Mouse (Mus musculus) heart, adult 2 months (tissue): Measurements from ENCODE around the gene Rmdn2. TPM values are rescaled to one million over a fixed set of nuclear protein-coding genes. Genes with fewer than 3 reads are reported as not detected.
A peak's percentile ranks its signal among the peaks of the same experiment; 100 is the strongest.

Experiments
- DNase-seq, 2 experiments: peaks; one replicate each; pipeline ENCODE4 v3.0.0; 2021
- H3K27ac ChIP-seq: fragments of 200-600 bp; 2 replicates; pipeline ENCODE4 v1.8.1; 2022
- H3K27me3 ChIP-seq: fragments of 200-500 bp; 2 replicates; pipeline ENCODE4 v1.6.1; 2012; ENCODE audit warnings: mild to moderate bottlenecking, low read length, inconsistent platforms, mixed read lengths; ENCODE audit not compliant: control insufficient read depth, insufficient read depth
- H3K36me3 ChIP-seq: fragments of 200-500 bp; 2 replicates; pipeline ENCODE4 v1.6.1; 2012; ENCODE audit warnings: low read length, inconsistent platforms; ENCODE audit not compliant: control insufficient read depth, insufficient read depth
- H3K4me1 ChIP-seq: fragments of 200-500 bp; 2 replicates; pipeline ENCODE4 v1.6.1; 2011; ENCODE audit warnings: low read length; ENCODE audit not compliant: control insufficient read depth, insufficient read depth
- H3K4me3 ChIP-seq: fragments of 200-600 bp; 2 replicates; pipeline ENCODE4 v1.8.1; 2022
- H3K79me2 ChIP-seq: fragments of 200-500 bp; replicated peaks from 2 replicates; pipeline ENCODE4 v1.6.1; 2012; ENCODE audit warnings: mild to moderate bottlenecking, inconsistent platforms, low read length, moderate library complexity, mixed read lengths; ENCODE audit not compliant: control insufficient read depth, insufficient read depth
- H3K9ac ChIP-seq: fragments of 200-500 bp; 2 replicates; pipeline ENCODE4 v1.6.1; 2012; ENCODE audit warnings: low read depth, mild to moderate bottlenecking, control low read depth, inconsistent platforms, low read length, mixed read lengths
- CTCF ChIP-seq: fragments of 200-600 bp; IDR thresholded peaks from 2 replicates; pipeline ENCODE4 v1.8.1; 2022; ENCODE audit warnings: antibody characterized with exemption, mild to moderate bottlenecking, moderate library complexity
- EP300 ChIP-seq: fragments of 200-500 bp; IDR thresholded peaks from 2 replicates; pipeline ENCODE4 v1.6.1; 2011; ENCODE audit warnings: low read depth, low read length, control low read depth; ENCODE audit not compliant: insufficient read depth
- POLR2A ChIP-seq: fragments of 200-500 bp; IDR thresholded peaks from 2 replicates; pipeline ENCODE4 v1.6.1; 2011; ENCODE audit warnings: mild to moderate bottlenecking, low read depth, low read length, control low read depth; ENCODE audit not compliant: insufficient read depth
- WGBS: fragments of 180-500 bp; shearing (Covaris S2); methylation state at CpG from one replicate; pipeline ENCODE4 v1.1.7; 2018; 5-methylcytosine and 5-hydroxymethylcytosine counted together
- intact Hi-C: fragments of 180-260 bp; cut with DNase I; formaldehyde crosslinking; loops from one replicate; pipeline ENCODE4 v1.15.1; 2025
- polyA plus RNA-seq: library from polyadenylated mRNA; depleted of rRNA; stranded (reverse); fragments of >200 nt; gene quantifications from 2 replicates; pipeline ENCODE4 v1.2.3, GENCODE M21; 2012
- total RNA-seq, 2 experiments: library from RNA; stranded (reverse); gene quantifications; 2 replicates each; pipeline ENCODE4 v1.2.3; 2021

Gene Rmdn2
- total and polyA plus RNA-seq, 3 experiments, result 3.5 to 12.5 (median 9.5) TPM

GRCm38 (mm10) chr17:79598596-79599577 is 12.8 kb upstream of the Rmdn2 start:
- Histone ChIP-seq H3K4me1 (peaks cover 2% of the 10 kb centered on the region), H3K27ac (no peak overlapping the region), H3K36me3 (no peaks in the 10 kb centered on the region), H3K4me3 (no peak overlapping the region), H3K9ac (no peak overlapping the region), H3K27me3 (no peaks in the 10 kb centered on the region), H3K79me2 (no peaks in the 10 kb centered on the region)
- no peak for DNase-seq
- WGBS, result 33% methylated on average over 8 of the region's 8 CpGs
- TF ChIP-seq CTCF, result no peak
- no peak for TF ChIP-seq POLR2A
- TF ChIP-seq EP300, result no peak
- intact Hi-C loops, result no loop called here

- no peak for TF ChIP-seq POLR2A
- TF ChIP-seq CTCF, result no peak
- TF ChIP-seq EP300, result no peak
- H3K4me1 ChIP-seq, result peaks cover 2% of the 10 kb centered on the region
- H3K9ac ChIP-seq, result no peak overlapping the region
- H3K4me3 ChIP-seq, result no peak overlapping the region
- H3K36me3 ChIP-seq, result no peaks in the 10 kb centered on the region
- no peaks in the 10 kb centered on the region for H3K27me3 ChIP-seq
- intact Hi-C loops, result no loop called here
- no peaks in the 10 kb centered on the region for H3K79me2 ChIP-seq
- no peak for DNase-seq
- 56% methylated on average over 4 of the region's 4 CpGs for WGBS
- H3K27ac ChIP-seq, result no peak overlapping the region
These were observed 11.6 kb upstream of the Rmdn2 start for GRCm38 (mm10) chr17:79600108-79600507.

- DNase-seq, result no peak
- TF ChIP-seq EP300, result no peak
- no peak for TF ChIP-seq POLR2A
- no peak for TF ChIP-seq CTCF
- Histone ChIP-seq H3K9ac (no peak overlapping the region), H3K27me3 (no peaks in the 10 kb centered on the region), H3K79me2 (no peaks in the 10 kb centered on the region), H3K4me3 (no peak overlapping the region), H3K36me3 (no peaks in the 10 kb centered on the region), H3K4me1 (peaks cover 2% of the 10 kb centered on the region), H3K27ac (no peak overlapping the region)
- WGBS, result 35% methylated on average over 5 of the region's 5 CpGs
- intact Hi-C loops, result no loop called here
These were observed 9.3 kb upstream of the Rmdn2 start for GRCm38 (mm10) chr17:79602381-79602780.

GRCm38 (mm10) chr17:79603427-79603826 is 8.2 kb upstream of the Rmdn2 start:
- no peaks in the 10 kb centered on the region for H3K27me3 ChIP-seq

GRCm38 (mm10) chr17:79605794-79606193 is 5.9 kb upstream of the Rmdn2 start:
- intact Hi-C loops, result no loop called here
- Histone ChIP-seq H3K4me1 (no peaks in the 10 kb centered on the region), H3K4me3 (no peak overlapping the region), H3K36me3 (no peaks in the 10 kb centered on the region), H3K79me2 (no peaks in the 10 kb centered on the region), H3K9ac (no peak overlapping the region), H3K27me3 (no peaks in the 10 kb centered on the region), H3K27ac (no peak overlapping the region)
- WGBS, result 66% methylated on average over 2 of the region's 2 CpGs
- DNase-seq, result no peak
- TF ChIP-seq POLR2A (no peak), CTCF (no peak), EP300 (no peak)

More at GRCm38 (mm10) chr17:79603427-79603826, 8.2 kb upstream of the Rmdn2 start:
- no peak overlapping the region for H3K4me3 ChIP-seq
- no peaks in the 10 kb centered on the region for H3K36me3 ChIP-seq
- no peaks in the 10 kb centered on the region for H3K4me1 ChIP-seq
- TF ChIP-seq POLR2A (no peak), EP300 (no peak), CTCF (no peak)
- WGBS, result 81% methylated on average over 7 of the region's 7 CpGs
- H3K9ac ChIP-seq, result no peak overlapping the region
- H3K79me2 ChIP-seq, result no peaks in the 10 kb centered on the region
- no peak overlapping the region for H3K27ac ChIP-seq
- intact Hi-C loops, result no loop called here
- no peak for DNase-seq

GRCm38 (mm10) chr17:79609697-79610096 is 2.0 kb upstream of the Rmdn2 start:
- peak in 1 of 2 experiments; percentile 7 for DNase-seq
- 91% methylated on average over 1 of the region's 1 CpGs for WGBS
- H3K36me3 ChIP-seq, result no peaks in the 10 kb centered on the region
- no peaks in the 10 kb centered on the region for H3K27me3 ChIP-seq
- H3K4me1 ChIP-seq, result no peaks in the 10 kb centered on the region; the same call in 1 of the 2 replicates
- H3K4me3 ChIP-seq, result no peak overlapping the region
- TF ChIP-seq POLR2A (no peak), CTCF (no peak), EP300 (no peak)
- no peak overlapping the region for H3K27ac ChIP-seq
- intact Hi-C loops, result no loop called here
- no peak overlapping the region for H3K9ac ChIP-seq
- no peaks in the 10 kb centered on the region for H3K79me2 ChIP-seq
